Mouse (Mus musculus) brain, adult 2 months (tissue): ENCODE measurements around the gene Higd1c.
"Not testable (repeated sequence)": the region's sequence is repeated elsewhere in the genome, so short reads cannot be mapped to it uniquely, and the experiment has no call there.

Experiments used
- DNase-seq: peaks from one replicate; pipeline ENCODE4 v3.0.0; 2011; ENCODE audit warnings: low read depth, low spot score

Higd1c gene

GRCm38 (mm10) chr15:100355876-100356275 is 8.5 kb upstream of the Higd1c start:
- DNase-seq, result no peak

DNA sequence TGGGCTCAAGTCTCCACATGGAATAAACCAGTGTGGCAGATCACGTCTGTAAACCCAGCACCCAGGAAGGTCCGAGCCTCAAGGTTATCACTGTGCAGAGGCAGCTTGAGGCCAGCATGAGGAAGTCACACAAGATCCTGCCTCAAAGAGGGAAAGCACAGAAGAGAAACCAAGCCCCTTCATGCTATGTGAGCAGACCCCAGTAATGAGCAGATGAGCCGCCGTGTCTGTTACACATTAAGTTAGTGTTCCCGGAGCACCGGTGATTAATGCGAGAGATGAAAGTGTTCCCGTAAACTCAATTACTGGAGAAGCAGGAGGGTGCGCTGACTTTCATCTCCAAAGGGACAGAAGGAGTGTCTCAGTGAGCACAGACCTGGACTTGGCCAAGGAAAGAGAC is 1.6 kb downstream of the Higd1c start:
- DNase-seq, result not testable (repeated sequence)

DNA sequence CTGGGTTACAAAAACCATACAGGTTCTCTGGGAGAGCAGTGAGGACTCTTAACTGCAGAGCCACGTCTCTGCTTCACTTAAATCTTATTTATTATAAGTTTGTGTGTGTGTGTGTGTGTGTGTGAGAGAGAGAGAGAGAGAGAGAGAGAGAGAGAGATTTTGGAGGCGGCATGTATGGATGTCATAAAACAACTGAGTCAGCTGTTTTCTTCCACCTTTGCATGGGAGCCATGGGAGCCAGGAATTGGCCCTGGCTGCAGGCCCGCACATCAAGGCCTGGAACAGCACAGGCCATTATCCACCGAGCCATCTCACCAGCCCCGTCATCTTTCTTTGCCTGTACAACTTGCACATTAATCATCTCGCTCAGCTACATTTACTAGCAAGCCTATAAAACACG is 2.8 kb downstream of the Higd1c start:
- DNase-seq, result no peak

- DNase-seq, result peak; percentile 85
These were observed 10.7 kb downstream of the Higd1c start for GRCm38 (mm10) chr15:100375066-100375465.

GRCm38 (mm10) chr15:100377847-100378505 is 13.6 kb downstream of the Higd1c start:
- not testable (repeated sequence) for DNase-seq

GRCm38 (mm10) chr15:100379658-100380057 is 15.3 kb downstream of the Higd1c start:
- no peak for DNase-seq

DNA sequence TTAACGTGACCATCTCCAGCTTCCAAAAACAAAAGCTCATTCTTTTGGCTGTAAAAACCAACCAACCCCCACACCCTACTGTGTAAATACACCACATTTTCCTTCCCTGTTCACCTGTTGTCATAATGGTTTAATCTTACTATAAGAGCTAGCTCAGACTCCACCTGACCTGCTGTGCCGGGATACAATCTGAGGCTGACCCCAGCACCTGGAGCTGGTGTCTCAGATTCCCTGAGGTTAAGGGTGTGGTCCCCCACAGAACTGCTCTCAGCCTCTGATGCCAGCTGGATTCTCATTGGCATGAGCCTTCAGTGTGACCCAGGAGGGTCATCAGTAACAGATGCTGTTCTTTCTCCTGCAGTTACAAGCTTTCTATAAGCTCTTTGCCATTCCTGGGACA is 15.8 kb downstream of the Higd1c start:
- no peak for DNase-seq

DNA sequence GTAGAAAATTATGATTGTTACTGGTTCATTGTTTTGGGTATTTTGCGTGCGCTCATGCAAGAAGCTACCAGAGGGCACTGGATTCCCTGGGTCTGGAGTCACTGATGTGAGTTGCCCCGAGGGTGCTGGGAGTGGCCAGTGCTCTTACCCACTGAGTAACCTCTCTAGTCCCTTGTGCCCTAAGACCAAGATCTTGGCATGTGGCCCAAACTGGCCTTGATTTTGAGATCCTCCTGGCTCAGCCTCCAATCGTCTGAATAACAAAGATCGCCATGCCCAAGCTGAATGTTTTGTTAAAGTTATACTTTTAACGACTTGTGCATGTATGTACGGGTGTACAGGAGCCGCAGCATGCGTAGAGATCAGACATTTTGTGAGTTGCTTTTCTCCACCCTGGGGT is 21.4 kb downstream of the Higd1c start:
- DNase-seq, result no peak

- DNase-seq, result no peak
These were observed 23.3 kb downstream of the Higd1c start for GRCm38 (mm10) chr15:100387544-100388223.

DNA sequence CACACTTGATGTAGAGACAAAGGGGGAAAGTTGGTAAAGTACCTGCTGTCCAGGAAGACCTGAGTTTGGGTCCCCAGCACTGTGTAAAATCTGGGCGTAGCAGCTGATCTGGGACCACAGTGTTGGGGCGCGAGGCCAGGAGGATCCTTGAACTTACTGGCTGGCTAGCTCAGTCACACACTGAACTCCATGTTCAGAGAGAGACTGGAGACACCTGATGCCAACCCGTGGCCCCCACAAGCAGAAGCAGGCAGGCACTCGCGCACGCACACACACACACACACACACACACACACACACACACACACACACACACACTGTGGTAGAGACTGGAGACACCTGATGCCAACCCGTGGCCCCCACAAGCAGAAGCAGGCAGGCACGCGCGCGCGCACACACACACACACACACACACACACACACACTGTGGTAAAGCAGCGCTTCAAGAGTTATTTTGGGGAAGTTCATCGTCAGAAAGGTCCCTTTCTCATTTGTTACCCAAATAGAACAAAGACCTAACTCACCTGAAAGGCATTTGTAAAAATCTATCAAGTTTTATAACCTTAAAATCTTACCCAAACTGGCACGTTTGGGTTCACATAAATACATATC is 24.0 kb downstream of the Higd1c start:
- DNase-seq, result no peak

DNA sequence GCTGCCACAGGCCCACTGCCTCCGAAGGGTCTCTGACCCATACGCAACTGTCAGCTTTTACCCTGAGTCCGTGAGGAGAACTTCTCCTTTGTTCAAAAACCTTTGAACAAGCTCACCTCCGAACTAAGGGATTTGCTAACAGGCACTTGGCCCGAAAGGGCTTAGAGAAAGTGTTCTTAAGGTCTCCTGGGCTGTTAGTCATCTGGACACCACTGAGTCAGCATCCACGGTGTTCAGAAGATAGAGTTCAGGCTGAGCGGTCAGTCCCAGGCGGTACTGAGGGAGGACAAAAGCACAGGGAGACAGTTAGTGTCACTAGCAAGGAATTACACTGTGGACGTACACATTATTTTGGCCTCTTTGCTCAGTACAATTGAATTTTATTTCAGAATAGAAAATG is 24.5 kb downstream of the Higd1c start:
- no peak for DNase-seq

- no peak for DNase-seq
These were observed 26.7 kb downstream of the Higd1c start for GRCm38 (mm10) chr15:100391066-100391465.

DNA sequence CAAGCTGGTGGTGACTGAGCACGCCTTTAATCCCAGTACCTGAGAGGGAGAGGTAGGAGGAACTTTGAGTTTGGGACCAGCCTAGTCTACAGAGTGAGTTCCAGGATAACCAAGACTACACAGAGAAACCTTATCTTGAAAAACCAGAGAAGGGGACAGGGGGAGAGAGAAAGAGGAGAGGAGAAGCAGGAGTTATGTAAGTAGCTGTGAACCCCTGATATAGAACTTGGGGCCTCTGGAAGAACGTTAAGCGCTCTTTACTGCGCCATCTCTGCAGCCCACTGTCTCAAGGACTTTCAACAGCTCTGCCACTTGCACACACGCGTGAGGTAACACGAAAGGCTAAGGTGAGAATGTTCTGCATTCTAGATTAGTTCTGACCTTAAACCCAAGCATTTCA is 27.3 kb downstream of the Higd1c start:
- no peak for DNase-seq

DNA sequence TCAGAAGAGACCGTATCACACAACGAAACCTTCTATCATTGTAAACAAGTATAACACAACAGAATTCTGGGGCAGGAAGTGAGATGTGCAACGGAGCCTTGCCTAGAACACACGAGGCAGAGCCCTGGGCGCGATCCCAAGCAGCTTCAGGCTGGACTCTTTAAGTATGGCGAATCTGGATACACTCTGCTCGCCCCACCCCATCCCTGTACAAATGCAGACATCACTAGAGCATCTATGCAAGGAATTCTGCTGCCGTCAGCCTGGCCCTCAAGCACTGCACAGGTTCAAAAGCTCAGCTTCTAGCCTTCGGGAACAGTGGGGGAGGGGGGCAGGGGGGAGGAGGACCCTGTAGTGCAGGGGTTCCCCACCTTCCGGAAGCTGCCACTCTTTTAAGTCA is 28.7 kb downstream of the Higd1c start:
- DNase-seq, result no peak

GRCm38 (mm10) chr15:100395561-100395960 is 31.2 kb downstream of the Higd1c start:
- no peak for DNase-seq

- DNase-seq, result no peak
These were observed 36.4 kb downstream of the Higd1c start for GRCm38 (mm10) chr15:100400592-100401250.

GRCm38 (mm10) chr15:100401811-100402210 is 37.5 kb downstream of the Higd1c start:
- no peak for DNase-seq

DNA sequence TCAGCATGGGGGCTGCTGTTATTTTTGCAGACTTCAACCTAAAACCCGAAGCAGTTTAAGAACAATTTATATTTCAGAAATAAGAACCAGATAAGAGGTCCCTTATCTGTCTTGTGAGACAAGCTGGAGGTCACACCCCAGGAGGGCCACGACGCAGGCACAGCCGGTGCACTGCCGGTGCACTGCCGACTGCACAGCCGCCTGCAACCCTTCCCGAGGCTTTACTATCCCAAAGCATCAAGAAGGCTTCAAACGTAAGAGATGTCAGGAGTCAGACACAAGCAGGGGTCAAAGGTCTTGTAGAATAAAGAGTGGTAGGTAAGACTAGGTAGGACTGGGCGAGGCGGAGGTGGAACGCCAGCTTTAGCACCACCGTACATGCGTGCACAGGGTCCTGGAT is 38.0 kb downstream of the Higd1c start:
- DNase-seq, result no peak

DNA sequence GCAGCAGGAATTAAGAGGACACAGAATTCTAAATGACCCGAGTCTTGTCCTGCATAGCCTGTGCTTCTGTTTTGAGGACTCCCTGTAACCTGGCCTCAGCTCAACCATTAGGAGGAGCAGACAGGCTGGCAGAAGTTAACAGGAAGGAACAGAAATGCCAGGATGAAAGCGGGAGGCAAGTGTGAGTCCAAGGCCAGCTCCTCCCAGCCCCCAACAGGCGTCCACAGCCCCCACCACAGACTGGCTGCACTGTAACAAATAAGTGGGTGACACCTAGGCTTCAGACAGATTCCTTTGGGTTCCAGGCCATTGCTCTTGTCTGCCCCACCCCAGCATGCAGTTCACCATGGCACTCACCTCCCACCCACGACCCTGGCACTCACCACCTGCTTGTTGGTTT is 38.5 kb downstream of the Higd1c start:
- DNase-seq, result no peak

- no peak for DNase-seq
These were observed 39.1 kb downstream of the Higd1c start for GRCm38 (mm10) chr15:100403318-100404000.

GRCm38 (mm10) chr15:100406088-100406487 is 41.7 kb downstream of the Higd1c start:
- DNase-seq, result no peak
